Mouse (Mus musculus): ENCODE data around the gene Phf12.

The Phf12 gene

DNA sequence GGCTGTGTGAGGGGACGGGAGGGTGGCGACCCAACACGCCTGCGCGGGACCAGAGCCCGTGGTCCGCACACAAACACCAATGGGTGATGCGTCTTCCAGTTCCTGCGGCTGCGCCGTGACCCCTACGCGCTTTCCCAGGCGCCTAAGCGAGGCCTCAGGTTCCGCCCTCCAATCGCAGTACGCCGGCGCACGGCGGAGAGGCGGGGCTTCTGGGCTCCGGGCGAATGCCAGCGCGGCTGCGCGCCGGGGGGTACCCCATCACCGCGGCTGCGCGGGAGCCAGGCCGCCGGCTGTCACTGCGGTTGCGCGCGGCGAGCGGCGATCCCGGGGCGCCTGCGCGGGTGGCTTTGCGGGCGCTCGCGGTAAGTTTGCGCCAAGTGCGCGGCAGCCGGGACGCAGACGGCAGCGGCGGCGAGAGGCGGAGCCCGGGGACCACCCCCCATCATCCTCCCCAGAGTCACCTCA is at the start of gene Phf12:
Phf12 (plus strand) TSS at position 314 of the 465 bp plus-strand sequence.
- in situ Hi-C loops (cut with MboI; ENCODE audit: unreplicated experiment in 2 of 2) = loop anchor here (5.0 kb wide), 2 partner anchors 45 to 195 kb away; partner anchors contain the start of genes Nek8 (in 1 of the 2) and Tlcd1 (in 1 of the 2)

DNA sequence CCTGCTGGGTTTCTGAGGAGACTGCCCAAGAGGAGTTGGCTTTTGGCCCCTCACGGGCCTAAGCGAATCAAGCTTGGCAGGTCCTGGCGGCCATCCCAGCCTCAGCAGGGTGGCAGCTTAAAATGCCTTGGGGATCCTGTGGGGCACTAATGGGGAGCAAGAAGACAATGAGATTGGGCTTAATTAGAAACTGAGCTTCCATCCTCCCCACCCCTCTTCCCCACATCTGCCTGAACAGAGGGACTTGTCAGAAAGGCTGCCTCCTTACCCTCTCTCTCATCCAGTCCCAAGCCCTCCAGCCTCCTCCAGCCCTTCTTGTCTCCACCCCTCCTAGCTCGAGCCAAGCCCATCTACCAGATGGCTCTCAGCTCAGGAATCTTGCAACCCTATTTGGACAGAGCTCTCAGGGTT is 48.4 kb upstream of the Phf12 start:
- in situ Hi-C loops (cut with MboI; ENCODE audit: unreplicated experiment in 2 of 2) = no loop called here

DNA sequence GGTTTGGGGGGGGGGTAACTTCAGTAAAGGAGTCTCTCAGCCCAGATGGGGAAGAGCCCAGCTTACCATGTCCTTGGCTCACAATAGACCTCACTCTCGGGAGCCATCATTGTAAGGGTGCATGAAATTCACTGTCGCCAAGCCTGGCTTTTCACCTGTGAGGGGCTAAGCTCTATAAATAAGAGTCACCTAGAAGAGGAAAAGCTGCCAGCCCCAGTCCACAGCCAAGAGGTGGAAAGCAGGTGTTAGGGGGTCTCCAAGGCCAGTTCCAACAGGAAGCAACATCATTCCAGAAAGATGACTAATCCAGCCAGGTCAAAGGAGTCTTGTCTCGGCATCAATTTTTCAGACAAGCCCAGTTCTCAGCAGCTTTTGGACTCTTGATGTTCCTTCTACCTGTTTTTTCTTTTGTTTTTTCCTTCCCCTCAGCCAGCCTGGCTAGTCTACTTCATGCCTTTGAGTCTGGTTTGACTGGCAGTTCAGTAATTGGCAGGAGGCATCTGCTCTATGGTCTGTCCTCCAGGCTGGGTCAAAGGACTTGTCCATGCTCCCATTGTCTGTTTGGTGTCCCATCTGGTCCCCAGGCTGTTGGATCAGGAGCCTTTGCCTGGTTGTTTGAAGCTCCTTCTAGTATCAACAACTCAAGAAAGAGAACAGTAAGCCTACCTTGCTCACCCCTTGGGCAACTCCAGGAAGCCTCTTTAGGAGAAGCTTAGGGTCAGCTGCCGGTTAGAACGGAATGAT is 47.8 kb upstream of the Phf12 start:
- in situ Hi-C loops (cut with MboI; ENCODE audit: unreplicated experiment in 2 of 2) = no loop called here

- in situ Hi-C loops (cut with MboI; ENCODE audit: unreplicated experiment in 2 of 2) = no loop called here
These were observed 45.7 kb upstream of the Phf12 start for GRCm38 (mm10) chr11:77936846-77937245.

DNA sequence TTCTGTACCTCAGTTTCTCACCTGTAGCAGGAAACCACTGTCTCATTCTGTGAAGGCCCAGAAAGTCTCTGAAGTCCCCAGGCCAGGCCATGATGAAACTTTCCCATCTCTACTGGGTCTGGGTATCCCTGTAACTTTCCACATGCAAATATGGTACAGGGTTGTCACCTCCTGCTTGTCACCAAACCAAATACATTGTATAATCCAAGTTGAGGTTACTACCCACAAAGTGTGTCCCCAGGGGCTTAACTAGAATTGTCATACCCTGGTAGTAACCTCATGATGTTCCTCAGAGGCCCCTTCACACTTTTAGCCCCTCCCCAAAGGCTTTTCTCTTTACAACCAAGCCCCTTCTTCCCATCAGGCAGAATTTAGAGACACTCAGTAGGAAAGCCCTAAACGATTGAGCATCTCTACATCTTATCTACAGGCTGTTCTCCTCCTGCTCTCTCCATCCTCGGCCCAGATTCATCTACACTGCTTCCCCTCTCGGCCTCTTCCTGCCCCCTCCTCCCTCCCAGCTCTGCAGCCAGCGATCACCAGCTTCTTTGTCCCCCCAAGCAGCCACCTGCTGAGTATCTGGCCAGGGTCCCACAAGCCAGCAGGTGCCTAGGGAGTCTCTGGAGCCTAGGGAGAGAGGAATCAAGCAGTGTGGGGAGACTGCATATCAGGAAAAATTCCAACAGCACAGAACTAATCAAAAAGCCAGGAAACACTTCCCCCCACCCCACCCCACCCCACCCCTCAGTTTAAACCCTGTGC is 44.7 kb upstream of the Phf12 start:
- in situ Hi-C loops (cut with MboI; ENCODE audit: unreplicated experiment in 2 of 2) = no loop called here

DNA sequence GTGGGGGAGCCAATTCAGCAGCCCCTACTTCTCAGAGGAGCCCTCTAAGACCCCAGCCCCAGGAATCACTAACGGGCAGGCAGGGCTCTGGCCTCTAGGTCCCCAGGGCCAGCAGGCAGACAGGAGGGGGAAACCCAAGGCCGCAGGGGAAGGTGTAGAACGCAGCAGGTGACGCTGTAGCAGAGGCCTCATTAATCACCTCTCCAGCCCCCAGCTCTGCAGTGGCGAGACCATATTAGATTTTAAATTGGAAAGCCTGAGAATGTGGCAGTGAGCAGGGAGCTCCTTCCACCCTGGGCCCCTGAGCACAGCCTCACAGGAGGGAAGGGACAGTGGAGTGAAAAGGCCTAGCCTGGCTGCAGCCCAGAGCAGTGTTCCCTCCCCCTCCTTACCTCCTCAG is 40.3 kb upstream of the Phf12 start:
- in situ Hi-C loops (cut with MboI; ENCODE audit: unreplicated experiment in 2 of 2) = no loop called here

- in situ Hi-C loops (cut with MboI; ENCODE audit: unreplicated experiment in 2 of 2) = no loop called here
These were observed 34.7 kb upstream of the Phf12 start for GRCm38 (mm10) chr11:77947860-77948259.

GRCm38 (mm10) chr11:77950125-77950685 is 32.3 kb upstream of the Phf12 start:
- in situ Hi-C loops (cut with MboI; ENCODE audit: unreplicated experiment in 2 of 2) = loop anchor here (5.0 to 10.0 kb wide), 3 partner anchors 53 to 205 kb away; partner anchors contain the start of gene Pipox (in 1 of the 2)

- in situ Hi-C loops (cut with MboI; ENCODE audit: unreplicated experiment in 2 of 2) = loop anchor here (5.0 to 10.0 kb wide), 3 partner anchors 54 to 206 kb away; partner anchors contain the start of gene Pipox (in 1 of the 2)
These were observed 31.7 kb upstream of the Phf12 start for GRCm38 (mm10) chr11:77950797-77951228.

- in situ Hi-C loops (cut with MboI; ENCODE audit: unreplicated experiment in 2 of 2) = loop anchor here (5.0 to 10.0 kb wide), 3 partner anchors 56 to 209 kb away; partner anchors contain the start of gene Pipox (in 1 of the 2)
These were observed 28.9 kb upstream of the Phf12 start for GRCm38 (mm10) chr11:77953671-77954070.

GRCm38 (mm10) chr11:77956428-77956827 is 26.1 kb upstream of the Phf12 start:
- in situ Hi-C loops (cut with MboI; ENCODE audit: unreplicated experiment in 2 of 2) = loop anchor here in 1 of 2 experiments (10.0 kb wide), 2 partner anchors 62 to 212 kb away; partner anchors contain the start of gene Pipox

DNA sequence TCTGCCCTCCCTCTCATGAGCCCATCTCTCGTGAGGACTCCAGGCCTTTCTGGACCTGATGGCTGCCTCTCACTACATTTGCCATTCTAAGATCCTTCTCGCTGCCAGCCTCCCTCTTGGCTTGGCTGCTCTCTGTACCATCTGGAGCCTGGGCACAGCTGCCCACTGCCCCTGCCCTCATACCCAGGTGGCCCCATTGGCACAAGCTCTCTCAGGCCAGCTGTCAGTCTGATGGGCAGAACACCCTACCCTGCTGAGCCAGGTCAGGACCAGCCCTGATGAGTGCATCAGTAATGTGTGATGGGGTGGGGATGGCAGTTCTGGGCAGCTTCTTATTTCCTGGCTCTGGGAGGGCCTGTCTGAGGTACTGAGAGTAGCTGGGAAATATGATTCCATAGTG is 24.3 kb upstream of the Phf12 start:
- in situ Hi-C loops (cut with MboI; ENCODE audit: unreplicated experiment in 2 of 2) = loop anchor here in 1 of 2 experiments (10.0 kb wide), 2 partner anchors 63 to 213 kb away; partner anchors contain the start of gene Pipox

GRCm38 (mm10) chr11:77958932-77959331 is 23.6 kb upstream of the Phf12 start:
- in situ Hi-C loops (cut with MboI; ENCODE audit: unreplicated experiment in 2 of 2) = loop anchor here in 1 of 2 experiments (10.0 kb wide), 2 partner anchors 64 to 214 kb away; partner anchors contain the start of gene Pipox

- in situ Hi-C loops (cut with MboI; ENCODE audit: unreplicated experiment in 2 of 2) = loop anchor here in 1 of 2 experiments (10.0 kb wide), 1 partner anchor 215 kb away; no protein-coding TSS in a partner anchor
These were observed 22.4 kb upstream of the Phf12 start for GRCm38 (mm10) chr11:77960199-77960598.

- in situ Hi-C loops (cut with MboI; ENCODE audit: unreplicated experiment in 2 of 2) = loop anchor here in 1 of 2 experiments (10.0 kb wide), 1 partner anchor 216 kb away; no protein-coding TSS in a partner anchor
These were observed 21.7 kb upstream of the Phf12 start for GRCm38 (mm10) chr11:77960898-77961297.

GRCm38 (mm10) chr11:77962946-77963345 is 19.6 kb upstream of the Phf12 start:
- in situ Hi-C loops (cut with MboI; ENCODE audit: unreplicated experiment in 2 of 2) = loop anchor here in 1 of 2 experiments (10.0 kb wide), 1 partner anchor 218 kb away; no protein-coding TSS in a partner anchor

DNA sequence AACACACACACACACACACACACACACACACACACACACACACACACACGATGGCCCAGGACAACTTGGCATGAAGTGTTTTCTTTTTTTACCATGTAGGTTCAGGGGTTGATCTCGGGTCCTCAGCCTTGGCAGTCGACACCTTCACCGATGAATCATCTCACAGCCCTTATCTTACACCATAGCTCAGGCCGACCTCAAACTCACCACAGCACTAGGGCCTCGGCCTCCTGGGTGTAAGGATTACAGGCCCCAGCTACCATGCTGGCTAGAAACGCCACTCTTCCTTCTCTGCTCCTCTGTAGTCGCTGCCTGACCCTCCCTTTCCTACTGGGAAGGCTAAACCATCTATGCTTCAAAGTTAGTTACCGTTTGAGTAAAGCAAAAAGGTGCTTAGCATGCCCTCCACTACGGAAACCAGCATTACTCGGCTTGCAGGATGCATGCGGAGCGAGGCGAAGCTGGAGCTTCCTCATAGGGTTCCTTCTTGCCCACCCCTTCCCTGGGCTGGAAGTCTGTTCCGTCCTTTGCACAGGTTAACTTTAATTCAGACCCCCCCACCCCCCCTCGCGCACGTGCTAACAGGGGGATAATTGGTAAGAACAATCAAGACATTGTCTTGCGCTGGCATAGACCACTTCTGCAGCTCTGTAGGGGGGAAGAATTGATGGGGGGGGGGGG is 18.0 kb upstream of the Phf12 start:
- in situ Hi-C loops (cut with MboI; ENCODE audit: unreplicated experiment in 2 of 2) = loop anchor here (5.0 to 10.0 kb wide), 2 partner anchors 137 to 220 kb away; no protein-coding TSS in a partner anchor

DNA sequence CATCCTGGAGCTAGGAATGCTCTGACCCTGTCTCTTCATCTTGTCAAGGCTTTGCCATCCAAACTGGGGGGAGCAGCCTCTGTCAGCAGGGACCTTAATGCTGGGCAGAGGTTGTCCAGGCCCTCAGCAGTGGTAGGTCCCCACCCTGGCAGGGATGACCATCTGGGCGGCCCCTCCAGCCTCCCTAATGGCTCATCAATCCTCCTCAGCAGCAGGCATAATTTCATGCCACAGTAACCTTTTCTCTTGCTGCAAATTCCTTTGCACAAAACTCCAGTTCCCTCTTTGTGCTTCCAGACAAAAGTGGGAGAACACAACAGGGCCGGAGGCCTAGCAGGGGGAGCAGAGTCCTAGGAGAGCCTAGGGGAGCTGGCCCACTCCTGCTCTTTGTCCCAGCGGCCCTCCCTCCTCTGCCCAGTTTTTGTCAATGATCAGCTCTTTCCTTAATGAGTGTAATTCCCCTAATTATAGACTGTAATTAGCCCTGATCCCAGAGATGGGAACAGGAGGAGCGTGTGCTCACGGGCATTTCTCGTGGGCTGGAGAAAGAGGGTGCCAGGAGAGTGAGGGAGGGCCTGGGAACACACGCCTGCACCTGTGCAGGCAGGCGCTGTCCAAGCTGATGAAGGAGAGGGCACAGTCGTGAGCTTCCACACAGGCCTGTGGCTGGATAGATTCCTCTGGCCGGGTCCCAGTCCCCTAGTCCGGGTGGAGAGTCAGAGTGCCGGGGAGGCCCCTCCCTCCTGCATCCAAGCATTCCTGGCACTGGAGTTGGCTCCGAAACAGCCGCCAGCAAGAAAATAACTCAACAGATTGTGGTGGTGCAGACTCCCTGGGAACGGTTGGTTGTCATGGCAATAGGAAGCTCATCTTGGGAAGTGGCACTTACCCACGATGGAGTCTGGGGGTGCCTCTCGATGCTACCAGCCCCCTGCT is 17.2 kb upstream of the Phf12 start:
- in situ Hi-C loops (cut with MboI; ENCODE audit: unreplicated experiment in 2 of 2) = loop anchor here (5.0 to 10.0 kb wide), 2 partner anchors 138 to 221 kb away; no protein-coding TSS in a partner anchor
